Mouse (Mus musculus) cortical plate, adult 2 months (tissue): Measurements from ENCODE around the gene Ints14. TPM values are rescaled to one million over a fixed set of nuclear protein-coding genes. Genes with fewer than 3 reads are reported as not detected.

Source experiments
- H3K27ac ChIP-seq: fragments of 200-500 bp; 2 replicates; pipeline ENCODE4 v1.5.1; 2012; ENCODE audit warnings: low read length, control low read depth, inconsistent platforms; ENCODE audit not compliant: insufficient read depth
- H3K4me1 ChIP-seq: fragments of 200-500 bp; 2 replicates; pipeline ENCODE4 v1.6.1; 2011; ENCODE audit warnings: low read length; ENCODE audit not compliant: control insufficient read depth, insufficient read depth
- H3K4me3 ChIP-seq: fragments of 200-500 bp; 2 replicates; pipeline ENCODE4 v1.5.1; 2011; ENCODE audit warnings: mild to moderate bottlenecking, low read length, control low read depth; ENCODE audit not compliant: insufficient read depth
- CTCF ChIP-seq: fragments of 200-500 bp; IDR thresholded peaks from 2 replicates; pipeline ENCODE4 v1.5.1; 2011; ENCODE audit warnings: mild to moderate bottlenecking, control low read depth, low read length; ENCODE audit not compliant: insufficient read depth; ENCODE audit errors: extremely low read depth
- POLR2A ChIP-seq: fragments of 200-500 bp; IDR thresholded peaks from 2 replicates; pipeline ENCODE4 v1.6.1; 2011; ENCODE audit warnings: mild to moderate bottlenecking, low read length, control low read depth; ENCODE audit not compliant: insufficient read depth; ENCODE audit errors: extremely low read depth
- polyA plus RNA-seq: library from polyadenylated mRNA; depleted of rRNA; stranded (reverse); fragments of >200 nt; gene quantifications from 2 replicates; pipeline ENCODE4 v1.2.3, GENCODE M21; 2012

Ints14 gene
- polyA plus RNA-seq, 1 experiment, result 18.6 TPM

DNA sequence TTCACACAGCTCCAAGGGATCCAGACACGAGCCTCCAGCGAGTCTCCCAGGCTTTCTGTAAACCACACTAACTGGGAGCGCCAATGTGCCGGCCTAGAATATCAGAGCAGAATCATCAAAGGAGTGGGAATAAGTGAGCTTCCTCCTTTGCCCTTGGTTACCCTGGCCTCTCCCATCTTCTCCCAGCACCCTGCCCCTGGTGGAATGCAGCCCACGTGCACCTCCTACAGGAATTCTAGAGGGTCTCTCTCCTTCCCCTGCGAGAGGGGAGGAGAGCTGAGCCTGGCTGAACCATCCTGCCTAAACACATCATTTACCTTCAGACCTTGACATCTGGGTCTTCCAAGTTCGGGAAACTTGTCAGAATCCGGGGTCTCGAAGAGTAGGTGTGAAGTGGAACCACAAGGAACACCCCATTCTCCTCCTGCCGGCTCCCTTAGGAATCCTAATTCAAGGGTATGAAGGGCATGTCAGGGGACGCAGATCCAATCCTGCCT lies 9.5 kb upstream of the Ints14 start, which contains the start of gene Slc24a1:
TSS of gene Slc24a1 (minus strand) at position 447 of the 497 bp plus-strand sequence.
- TF ChIP-seq CTCF (no peak), POLR2A (no peak)
- Histone ChIP-seq H3K4me1 (no peaks in the 10 kb centered on the region; the same call in 1 of the 2 replicates), H3K4me3 (no peak within 1 kb of the TSS), H3K27ac (no peak within 1 kb of the TSS)

DNA sequence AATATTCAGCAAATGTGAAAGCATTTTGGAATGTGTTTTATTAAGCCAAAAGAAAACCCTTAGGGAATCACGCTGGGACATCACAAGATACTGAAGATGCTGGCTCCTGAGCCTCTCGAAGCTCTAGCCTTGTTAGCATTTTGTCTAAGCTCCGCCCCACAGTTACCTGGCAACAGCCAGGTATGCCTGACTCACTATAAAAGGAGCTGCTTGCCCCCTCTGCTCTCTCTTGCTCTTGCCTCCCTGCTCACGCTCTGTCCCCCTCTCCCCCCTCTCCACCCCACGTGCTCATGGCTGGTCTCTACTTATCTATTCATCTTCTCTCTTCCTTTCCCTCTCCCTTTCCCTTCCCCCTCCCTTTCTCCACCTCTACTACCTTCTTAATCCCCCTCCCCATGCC lies 8.7 kb upstream of the Ints14 start:
- H3K27ac ChIP-seq, result no peak overlapping the region
- TF ChIP-seq POLR2A (no peak), CTCF (no peak)

DNA sequence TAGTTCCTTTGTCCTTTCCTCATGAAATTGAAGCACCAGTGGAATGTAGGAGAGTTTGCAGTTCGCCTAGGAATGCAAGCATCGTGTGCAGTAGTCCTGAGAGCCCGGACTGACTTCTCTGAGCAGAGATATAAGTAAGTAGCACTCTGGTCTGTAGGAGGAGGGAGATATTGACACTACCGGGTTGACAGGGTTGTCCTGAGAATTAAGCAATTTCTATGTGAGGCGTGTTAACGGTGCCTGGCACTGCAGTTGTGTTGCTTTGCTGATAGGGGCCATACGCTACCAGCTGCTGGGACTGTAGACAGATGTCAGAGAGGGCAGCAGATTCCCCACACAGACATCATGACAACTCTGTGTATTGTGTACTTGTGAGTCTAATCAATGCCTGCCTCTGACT lies 7.5 kb upstream of the Ints14 start:
- no peak for TF ChIP-seq CTCF
- no peak for TF ChIP-seq POLR2A
- Histone ChIP-seq H3K4me1 (no peaks in the 10 kb centered on the region; the same call in 1 of the 2 replicates), H3K27ac (no peak overlapping the region), H3K4me3 (no peak overlapping the region)

More for the DNA sequence above, 8.7 kb upstream of the Ints14 start:
- Histone ChIP-seq H3K4me1 (no peaks in the 10 kb centered on the region; the same call in 1 of the 2 replicates), H3K4me3 (no peak overlapping the region)

DNA sequence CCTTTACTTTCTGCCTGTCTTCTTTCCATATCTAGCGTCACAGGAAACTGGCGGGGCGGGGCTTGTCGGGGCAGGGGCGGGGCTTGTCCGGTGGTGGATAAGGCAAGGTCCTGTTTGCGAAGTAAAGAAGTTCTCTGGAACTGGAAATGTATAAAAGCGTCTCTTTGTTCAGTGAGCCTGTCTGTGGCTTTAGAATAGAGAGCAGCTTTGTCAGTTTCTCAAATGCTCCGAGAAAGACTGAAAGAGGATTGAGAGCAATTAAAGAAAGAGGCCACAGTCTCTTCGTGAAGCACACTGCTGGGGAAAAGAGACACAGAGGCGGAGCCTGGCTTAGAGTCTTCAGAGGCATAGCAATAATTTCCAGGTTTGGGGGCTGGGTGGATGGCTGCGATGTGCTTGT lies 4.4 kb upstream of the Ints14 start:
- TF ChIP-seq POLR2A (no peak), CTCF (no peak)
- no peak overlapping the region for H3K4me3 ChIP-seq
- H3K4me1 ChIP-seq, result no peaks in the 10 kb centered on the region; the same call in 1 of the 2 replicates
- H3K27ac ChIP-seq, result no peak overlapping the region

DNA sequence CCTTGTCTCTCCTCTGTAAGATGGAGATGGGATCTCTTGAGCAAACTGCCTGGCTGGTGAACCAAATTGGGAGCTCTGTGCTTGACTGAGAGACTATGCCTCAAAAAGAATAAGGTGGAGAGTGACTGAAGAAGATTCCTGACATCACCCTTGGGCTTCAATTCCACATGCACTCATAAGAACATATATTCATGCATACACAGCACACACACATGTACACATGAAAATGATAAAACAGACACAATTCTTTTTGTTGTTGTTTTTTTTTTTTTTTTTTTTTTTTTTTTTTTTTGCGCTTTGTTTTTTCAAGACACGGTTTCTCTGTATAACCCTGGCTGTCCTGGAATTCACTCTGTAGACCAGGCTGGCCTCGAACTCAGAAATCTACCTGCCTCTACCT lies 3.4 kb upstream of the Ints14 start:
- no peaks in the 10 kb centered on the region; the same call in none of the 2 replicates for H3K4me1 ChIP-seq
- TF ChIP-seq POLR2A, result no peak
- no peak for TF ChIP-seq CTCF
- H3K27ac ChIP-seq, result no peak overlapping the region
- no peak overlapping the region for H3K4me3 ChIP-seq

DNA sequence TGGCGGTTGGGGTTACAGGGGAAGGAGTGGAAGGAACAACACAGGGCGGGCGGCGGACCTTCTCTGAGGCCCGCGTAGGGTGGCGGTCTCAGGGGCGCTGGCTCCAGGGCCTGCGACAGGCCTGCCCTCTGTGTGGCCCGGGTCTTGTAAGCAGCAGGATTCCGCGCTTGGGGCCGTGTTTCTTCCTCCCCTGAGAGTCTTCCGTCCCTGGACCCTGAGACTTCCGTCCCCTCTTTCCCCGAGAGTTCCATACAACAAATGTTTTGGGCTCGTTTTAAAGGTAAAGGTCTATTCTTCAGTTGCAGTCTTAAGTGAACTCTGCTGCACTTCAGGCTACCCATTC lies 244 bp downstream of the Ints14 start:
- TF ChIP-seq POLR2A, result no peak
- no peak for TF ChIP-seq CTCF
- H3K4me3 ChIP-seq, result peak overlapping the region; percentile 55
- peak overlapping the region; percentile 77; the same call in 1 of the 2 replicates for H3K27ac ChIP-seq
- H3K4me1 ChIP-seq, result no peaks in the 10 kb centered on the region; the same call in none of the 2 replicates

DNA sequence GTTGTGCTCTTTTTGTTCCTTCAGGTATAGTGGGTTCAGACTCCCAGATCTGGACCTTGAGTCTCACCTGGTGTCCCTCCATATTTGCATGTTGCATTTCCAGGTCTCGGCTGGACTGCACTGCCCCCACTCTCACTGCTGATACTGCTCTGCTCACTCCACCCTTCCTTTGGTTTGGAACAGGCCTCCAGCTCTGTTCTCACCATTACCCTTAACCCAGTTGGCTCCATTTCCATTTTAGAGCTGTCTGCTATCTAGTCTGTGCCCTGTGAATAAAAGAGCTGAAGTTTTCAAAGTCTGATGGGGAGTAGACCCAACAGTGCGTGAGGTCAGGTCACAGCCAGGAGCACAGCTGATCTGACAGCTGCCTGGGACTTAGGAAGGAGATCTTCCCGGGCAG lies 19.8 kb downstream of the Ints14 start:
- Histone ChIP-seq H3K27ac (no peak overlapping the region), H3K4me1 (no peaks in the 10 kb centered on the region), H3K4me3 (no peak overlapping the region)
- TF ChIP-seq CTCF (no peak), POLR2A (no peak)

DNA sequence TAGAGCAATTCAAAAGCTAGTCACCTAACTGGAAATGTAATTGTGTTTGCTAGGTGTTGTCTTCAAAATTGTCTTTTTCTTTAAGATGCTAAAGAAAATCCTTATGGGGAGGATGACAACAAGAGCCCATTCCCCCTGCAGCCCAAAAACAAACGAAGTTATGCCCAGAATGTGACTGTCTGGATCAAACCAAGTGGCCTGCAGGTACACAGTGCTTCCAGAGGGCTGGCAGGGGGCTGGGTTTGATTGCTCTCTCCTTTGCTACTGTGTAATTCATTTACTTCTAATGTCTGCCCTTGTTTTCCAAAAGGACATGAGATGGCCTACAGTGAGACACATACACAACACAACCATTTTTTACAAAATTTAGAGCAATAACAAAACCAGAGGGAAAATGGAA lies 21.2 kb downstream of the Ints14 start:
- Histone ChIP-seq H3K27ac (no peak overlapping the region), H3K4me1 (no peaks in the 10 kb centered on the region), H3K4me3 (no peak overlapping the region)
- no peak for TF ChIP-seq CTCF
- TF ChIP-seq POLR2A, result no peak

DNA sequence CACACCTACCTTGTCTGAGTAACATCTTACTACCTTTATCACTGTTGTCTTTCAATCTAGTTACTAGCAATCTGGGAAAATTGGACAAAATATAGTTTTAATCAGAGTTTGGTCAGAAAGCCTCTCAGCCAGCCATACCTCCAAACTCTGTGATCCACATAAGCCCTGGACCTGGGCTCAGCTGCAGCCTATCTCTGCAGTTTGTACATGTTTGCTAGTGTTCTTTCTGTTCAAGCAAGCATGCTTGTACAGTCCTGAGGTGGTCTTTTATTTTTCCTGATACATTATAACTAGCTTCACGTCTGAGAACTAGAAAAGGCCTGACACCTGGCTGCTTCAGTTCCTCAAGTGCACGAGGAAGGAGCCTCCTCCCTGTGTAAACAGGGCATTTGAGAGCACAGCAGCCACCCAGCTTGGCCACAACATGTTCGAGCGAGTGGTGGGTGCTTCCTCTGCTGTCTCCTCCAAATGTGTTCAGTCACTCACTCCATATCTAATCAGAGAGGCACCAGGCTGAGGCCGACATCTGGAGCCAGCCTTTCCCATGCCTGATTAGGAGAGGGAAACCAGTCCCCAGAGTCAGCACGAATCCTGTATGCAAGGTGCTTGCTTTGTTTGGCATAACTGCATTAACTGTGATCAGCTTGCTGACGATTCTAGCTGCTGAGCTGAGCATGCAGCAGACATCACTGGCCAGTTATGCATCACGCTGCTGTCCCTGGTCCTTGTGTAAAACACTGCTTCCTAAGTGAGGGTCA lies 24.5 kb downstream of the Ints14 start:
- Histone ChIP-seq H3K27ac (no peak overlapping the region), H3K4me3 (no peak overlapping the region), H3K4me1 (peaks cover 2% of the 10 kb centered on the region; the same call in 1 of the 2 replicates)
- TF ChIP-seq CTCF (no peak), POLR2A (no peak)

DNA sequence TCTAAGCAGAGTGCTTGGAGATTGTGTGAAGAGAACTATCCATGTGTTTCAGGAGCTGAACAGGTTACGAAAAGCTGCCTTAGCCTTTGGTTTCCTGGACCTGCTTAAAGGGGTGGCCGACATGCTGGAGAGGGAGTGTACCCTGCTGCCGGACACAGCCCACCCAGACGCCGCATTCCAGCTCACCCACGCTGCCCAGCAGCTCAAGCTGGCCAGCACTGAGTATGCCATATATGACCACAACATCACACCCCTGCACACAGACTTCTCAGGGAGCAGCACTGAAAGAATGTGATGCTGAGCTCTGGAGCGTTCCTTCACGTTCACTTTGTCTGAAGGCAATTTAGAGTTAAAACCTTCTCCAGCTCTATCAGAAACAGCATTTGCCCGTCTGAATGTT lies 25.1 kb downstream of the Ints14 start:
- H3K27ac ChIP-seq, result no peak overlapping the region
- TF ChIP-seq CTCF, result no peak
- no peak for TF ChIP-seq POLR2A
- H3K4me3 ChIP-seq, result no peak overlapping the region
- peaks cover 2% of the 10 kb centered on the region; the same call in 1 of the 2 replicates for H3K4me1 ChIP-seq
